Mouse (Mus musculus) thymus, adult 18-20 months (tissue): Measurements from ENCODE around the gene Gm12216.

Experiments
- DNase-seq, 2 experiments: peaks; one replicate each; pipeline ENCODE4 v3.0.0; 2022; ENCODE audit warnings: mixed read lengths in 2 of 2

Gm12216 gene

GRCm38 (mm10) chr11:53821230-53821944 lies 37.7 kb downstream of the Gm12216 start:
- DNase-seq = no peak

GRCm38 (mm10) chr11:53820516-53821170 lies 38.4 kb downstream of the Gm12216 start:
- DNase-seq = no peak

GRCm38 (mm10) chr11:53819511-53819910 lies 39.5 kb downstream of the Gm12216 start:
- no peak for DNase-seq

GRCm38 (mm10) chr11:53818794-53819193 lies 40.3 kb downstream of the Gm12216 start:
- DNase-seq = no peak

GRCm38 (mm10) chr11:53816841-53817375 lies 42.1 kb downstream of the Gm12216 start:
- no peak for DNase-seq

- no peak for DNase-seq
These were observed 44.2 kb downstream of the Gm12216 start for GRCm38 (mm10) chr11:53814810-53815209.

GRCm38 (mm10) chr11:53813001-53813868 lies 45.8 kb downstream of the Gm12216 start:
- no peak for DNase-seq

- DNase-seq = no peak
These were observed 47.7 kb downstream of the Gm12216 start for GRCm38 (mm10) chr11:53811312-53811711.

- DNase-seq = no peak
These were observed 48.3 kb downstream of the Gm12216 start for GRCm38 (mm10) chr11:53810749-53811148.

- no peak for DNase-seq
These were observed 48.9 kb downstream of the Gm12216 start for GRCm38 (mm10) chr11:53810156-53810555.

GRCm38 (mm10) chr11:53809354-53809753 lies 49.7 kb downstream of the Gm12216 start:
- DNase-seq = no peak

- DNase-seq = no peak
These were observed 53.3 kb downstream of the Gm12216 start for GRCm38 (mm10) chr11:53805786-53806185.

- no peak for DNase-seq
These were observed 54.3 kb downstream of the Gm12216 start for GRCm38 (mm10) chr11:53804569-53805344.

GRCm38 (mm10) chr11:53803494-53803893 lies 55.6 kb downstream of the Gm12216 start:
- DNase-seq = no peak

GRCm38 (mm10) chr11:53803093-53803492 lies 56.0 kb downstream of the Gm12216 start:
- DNase-seq = no peak

- no peak for DNase-seq
These were observed 58.1 kb downstream of the Gm12216 start for GRCm38 (mm10) chr11:53800975-53801374.

- DNase-seq = no peak
These were observed 59.0 kb downstream of the Gm12216 start for GRCm38 (mm10) chr11:53800036-53800435.

GRCm38 (mm10) chr11:53798041-53798711 lies 60.9 kb downstream of the Gm12216 start:
- DNase-seq = no peak

GRCm38 (mm10) chr11:53797386-53797920 lies 61.6 kb downstream of the Gm12216 start:
- DNase-seq = no peak

GRCm38 (mm10) chr11:53796409-53797151 lies 62.5 kb downstream of the Gm12216 start:
- DNase-seq = no peak

- no peak for DNase-seq
These were observed 63.2 kb downstream of the Gm12216 start for GRCm38 (mm10) chr11:53795813-53796212.
